Mouse (Mus musculus): ENCODE measurements around the gene Aars.

GRCm38 (mm10) chr8:111093865-111094718 lies 61.1 kb downstream of the Aars start, which contains the start of gene Pdpr:
- TF ChIP-seq GATA1 (IDR thresholded peaks at IDR 0.05; ENCODE audit: low read length) = no peak
- no peak for TF ChIP-seq TAL1 (IDR thresholded peaks at IDR 0.05; ENCODE audit: low read length)

Data from erythroblast, embryonic 14.5 days (primary cell).